Mouse (Mus musculus): ENCODE results near the gene AU021092. TPM values are rescaled to one million over a fixed set of nuclear protein-coding genes. Genes with fewer than 3 reads are reported as not detected.
"Not testable (repeated sequence)": the region's sequence is repeated elsewhere in the genome, so short reads cannot be mapped to it uniquely, and the experiment has no call there.

Gene AU021092
- total RNA-seq (2021) = 1 to 10 TPM; 4.9 to 5.9 TPM
- long read RNA-seq, experiment 1, partial matches to known transcripts = 0 of 5 reads
- long read RNA-seq, experiment 1, other reads (novel, unspliced or antisense) = 1 of 5 reads
- long read RNA-seq, experiment 2, partial matches to known transcripts = 1 of 3 reads
- long read RNA-seq, experiment 2, other reads (novel, unspliced or antisense) = 0 of 3 reads

GRCm38 (mm10) chr16:5222140-5222539 is at the start of gene AU021092:
TSS of gene AU021092 (minus strand) at chr16:5222299.
- no peak for DNase-seq

GRCm38 (mm10) chr16:5271411-5272035 is 49.4 kb upstream of the AU021092 start:
- DNase-seq = no peak

GRCm38 (mm10) chr16:5263926-5264325 is 41.8 kb upstream of the AU021092 start:
- no peak for DNase-seq

- DNase-seq = no peak
Observed at GRCm38 (mm10) chr16:5263156-5263555, 41.1 kb upstream of the AU021092 start.

GRCm38 (mm10) chr16:5255779-5256496 is 33.8 kb upstream of the AU021092 start, which contains the start of gene Eef2kmt:
TSS of gene Eef2kmt (minus strand) at chr16:5255983.
- peak; percentile 98 for DNase-seq

GRCm38 (mm10) chr16:5255081-5255740 is 33.1 kb upstream of the AU021092 start:
- no peak for DNase-seq

DNA sequence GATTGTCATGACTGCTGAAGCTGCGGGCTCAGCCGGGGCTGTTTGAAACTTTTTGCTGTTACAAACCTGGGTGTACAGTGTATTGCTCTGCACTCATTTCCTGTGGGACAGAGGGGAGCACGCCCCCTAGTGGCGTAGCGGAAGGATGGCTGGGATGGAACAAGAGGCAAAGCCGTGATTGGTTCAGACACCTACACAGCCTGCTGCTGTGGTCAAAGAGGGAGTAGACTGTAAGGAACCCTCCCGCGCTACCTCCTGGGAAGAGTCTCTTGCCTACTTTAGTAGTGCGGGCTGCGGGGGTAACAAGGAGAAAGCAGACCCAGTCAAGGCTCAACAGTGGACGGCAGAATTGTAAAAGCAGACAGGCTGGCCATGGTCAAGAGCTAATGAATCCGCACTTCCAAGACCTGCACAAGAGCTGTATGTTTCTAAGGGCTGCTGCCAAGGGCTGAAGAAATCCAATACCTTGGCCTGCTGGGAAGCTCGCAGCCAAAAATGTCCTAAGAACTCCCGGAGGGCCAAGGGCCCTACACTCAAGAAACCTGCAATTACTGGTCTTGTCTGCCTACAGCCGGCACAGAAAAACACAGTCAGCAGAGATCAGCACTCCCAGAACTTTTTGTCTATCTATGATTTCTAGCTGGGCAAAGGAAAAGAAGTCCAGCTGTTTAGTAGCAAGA is 32.4 kb upstream of the AU021092 start:
- peak; percentile 71 for DNase-seq

- DNase-seq = no peak
Observed at GRCm38 (mm10) chr16:5252260-5252659, 30.2 kb upstream of the AU021092 start.

GRCm38 (mm10) chr16:5250891-5251290 is 28.8 kb upstream of the AU021092 start:
- DNase-seq = no peak

GRCm38 (mm10) chr16:5244411-5244810 is 22.3 kb upstream of the AU021092 start:
- peak; percentile 46 for DNase-seq

GRCm38 (mm10) chr16:5242882-5243281 is 20.8 kb upstream of the AU021092 start:
- DNase-seq = no peak

- no peak for DNase-seq
Observed at GRCm38 (mm10) chr16:5242355-5242754, 20.3 kb upstream of the AU021092 start.

DNA sequence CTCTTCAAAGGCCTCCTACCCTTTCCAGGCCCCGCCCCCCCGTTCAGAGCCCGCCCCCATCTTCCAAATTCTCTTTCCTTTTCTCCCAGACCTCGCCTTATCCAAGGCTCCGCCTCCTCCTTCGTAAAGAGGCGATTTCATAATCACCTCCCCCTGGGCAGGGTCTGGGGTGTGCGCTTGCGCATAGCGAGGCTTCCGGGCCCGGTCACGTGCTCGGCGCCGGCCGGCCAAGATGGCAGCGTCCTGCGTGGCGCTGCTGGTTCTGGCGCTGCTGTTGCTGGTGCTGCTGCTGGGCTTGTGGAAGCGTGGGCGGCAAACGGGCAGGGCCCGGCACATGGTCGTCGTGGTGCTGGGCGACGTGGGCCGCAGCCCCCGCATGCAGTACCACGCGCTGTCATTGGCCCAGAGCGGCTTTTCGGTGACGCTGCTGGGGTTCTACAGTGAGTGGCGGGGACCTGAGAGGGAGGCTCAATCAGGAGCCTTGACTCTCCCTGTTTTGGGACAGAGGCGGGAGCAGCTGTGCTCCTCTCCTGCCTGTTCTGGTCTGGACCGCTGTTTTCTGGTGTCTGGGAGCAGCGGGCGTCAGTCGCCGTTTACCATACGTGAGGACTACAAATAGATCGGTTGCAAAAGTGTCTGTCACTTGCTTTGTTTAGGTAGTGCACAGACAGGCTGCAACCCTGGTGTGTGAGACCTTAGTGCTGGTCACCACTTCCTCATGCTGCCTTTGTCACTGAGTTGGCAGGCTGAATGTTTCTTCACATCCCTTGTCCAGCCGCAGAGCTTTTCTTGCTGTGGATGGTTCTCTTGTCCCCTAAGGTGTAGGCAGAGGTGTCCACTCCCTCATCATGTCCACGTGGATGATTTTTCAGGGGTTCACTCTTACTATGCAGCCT is 11.6 kb upstream of the AU021092 start, which contains the start of gene Alg1:
TSS of gene Alg1 (plus strand) at position 204 of the 896 bp plus-strand sequence.
- DNase-seq = peak; percentile 93

GRCm38 (mm10) chr16:5232982-5233381 is 10.9 kb upstream of the AU021092 start:
- no peak for DNase-seq

DNA sequence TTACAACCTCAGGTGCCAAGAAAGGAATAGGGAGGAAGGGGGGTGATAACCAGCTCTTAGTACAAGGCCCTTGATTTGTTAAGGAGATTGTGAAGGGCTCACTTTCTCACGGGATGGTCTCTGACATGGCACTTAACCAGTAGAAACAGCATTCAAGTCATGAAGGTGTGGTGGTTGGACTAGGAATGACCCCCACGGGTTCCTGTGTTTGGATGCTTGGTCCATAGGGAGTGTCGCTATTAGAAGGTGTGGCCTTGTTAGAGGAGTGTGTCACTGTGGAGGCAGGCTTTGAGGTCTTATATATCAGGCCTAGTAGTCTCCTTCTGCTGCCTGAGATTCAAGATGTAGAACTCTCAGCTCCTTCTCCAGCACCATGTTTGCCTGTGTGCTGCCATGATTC is 6.0 kb upstream of the AU021092 start:
- not testable (repeated sequence) for DNase-seq

- DNase-seq = not testable (repeated sequence)
Observed at GRCm38 (mm10) chr16:5227501-5227900, 5.4 kb upstream of the AU021092 start.

DNA sequence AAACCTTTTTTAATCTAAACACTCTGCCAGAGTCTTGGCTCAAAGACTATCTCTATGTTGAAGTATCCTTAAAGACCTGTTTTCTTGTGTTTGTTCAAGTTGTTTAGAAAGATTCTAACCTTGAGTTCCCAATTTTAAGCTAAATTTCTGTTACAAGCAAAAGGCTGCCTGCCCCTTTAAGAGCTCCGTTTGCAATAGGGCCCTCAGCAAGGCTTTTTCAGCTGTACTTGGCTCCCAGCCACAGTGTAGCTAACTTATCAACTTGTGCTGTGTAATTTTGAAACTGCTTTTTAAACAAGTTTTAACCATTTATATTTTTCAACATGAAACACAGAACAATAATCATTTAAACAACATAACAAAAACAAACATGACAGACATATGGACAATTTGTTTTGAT is 4.4 kb upstream of the AU021092 start:
- not testable (repeated sequence) for DNase-seq

DNA sequence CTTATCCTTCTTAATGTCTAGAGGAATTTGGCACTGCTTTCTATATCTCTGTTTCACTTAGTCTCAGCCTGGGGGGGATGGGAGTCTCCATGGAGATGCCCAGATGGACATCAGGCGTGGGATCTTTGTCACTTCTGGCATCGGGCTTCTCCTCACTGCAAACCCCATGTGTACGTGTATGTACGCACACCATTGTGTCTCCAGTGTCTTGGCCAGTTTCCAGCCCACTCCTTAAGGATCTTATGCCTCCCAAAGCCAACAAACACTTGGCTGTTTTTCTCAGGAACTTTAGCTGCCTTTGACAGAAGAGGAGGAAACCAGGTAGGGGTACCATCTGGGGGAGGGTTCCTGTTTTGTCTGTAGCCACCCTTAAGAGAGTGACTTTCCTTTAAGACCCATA is 696 bp downstream of the AU021092 start:
- no peak for DNase-seq

DNA sequence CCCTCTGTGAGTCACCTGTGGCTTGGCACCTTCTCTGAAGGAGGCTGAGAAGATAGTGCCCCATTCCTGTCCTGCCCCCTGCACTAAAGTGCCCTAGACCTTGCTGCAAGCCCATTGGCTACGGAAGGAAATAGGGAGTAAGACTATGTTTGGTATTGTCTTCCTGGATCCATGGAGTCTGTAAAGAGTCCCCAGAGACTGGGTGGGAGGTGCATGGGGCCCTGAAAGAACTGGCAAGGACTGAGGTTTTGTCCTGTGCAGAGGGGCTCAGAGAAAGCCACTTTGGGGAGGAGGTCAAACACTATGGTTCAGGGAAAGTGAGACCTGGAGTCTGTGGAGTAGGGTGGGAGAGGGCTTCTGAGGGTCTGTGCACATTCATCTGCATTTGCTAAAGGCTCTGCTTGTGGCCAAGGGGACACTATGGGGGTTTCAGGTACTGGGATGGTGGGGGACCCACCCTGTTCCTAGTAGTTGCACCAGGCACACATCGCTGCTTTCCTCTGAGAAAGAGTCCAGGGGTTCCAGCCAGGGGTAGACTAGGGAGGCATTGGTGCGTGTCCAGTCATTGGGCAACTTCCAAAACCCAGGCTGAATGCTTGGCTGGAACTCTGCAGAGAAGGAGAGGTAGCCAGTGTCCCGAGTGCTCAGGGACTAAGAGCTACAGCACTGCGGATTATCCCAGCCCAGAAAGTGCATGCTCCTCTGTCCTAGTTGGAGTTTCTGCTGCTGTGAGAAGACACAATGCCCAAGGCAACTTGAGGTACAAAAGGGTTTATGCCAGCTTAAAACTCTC is 4.6 kb downstream of the AU021092 start:
- DNase-seq = no peak

DNA sequence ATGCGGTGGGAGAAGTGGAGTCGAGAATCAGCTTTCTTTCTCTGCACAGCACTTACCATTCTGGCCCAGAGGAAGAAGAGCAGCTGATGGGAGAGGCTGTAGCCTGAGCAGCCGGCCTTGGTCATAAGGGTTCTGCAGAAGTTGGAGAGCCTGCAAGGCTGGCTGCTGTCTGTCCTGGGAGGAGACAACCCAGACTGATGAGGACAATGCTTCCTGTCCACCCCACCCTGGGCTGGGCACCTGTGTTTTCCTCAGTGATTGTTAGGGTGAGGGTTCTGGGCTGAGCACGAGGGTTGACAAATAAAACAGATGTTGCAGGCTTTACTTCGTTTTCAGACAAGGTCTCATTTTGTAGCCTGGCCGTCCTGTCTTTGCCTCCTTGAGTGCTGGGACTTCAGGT is 5.4 kb downstream of the AU021092 start:
- no peak for DNase-seq

All from gastrocnemius, postnatal 25 days (tissue).